Mouse (Mus musculus): ENCODE results near the gene Glcci1.

DNA sequence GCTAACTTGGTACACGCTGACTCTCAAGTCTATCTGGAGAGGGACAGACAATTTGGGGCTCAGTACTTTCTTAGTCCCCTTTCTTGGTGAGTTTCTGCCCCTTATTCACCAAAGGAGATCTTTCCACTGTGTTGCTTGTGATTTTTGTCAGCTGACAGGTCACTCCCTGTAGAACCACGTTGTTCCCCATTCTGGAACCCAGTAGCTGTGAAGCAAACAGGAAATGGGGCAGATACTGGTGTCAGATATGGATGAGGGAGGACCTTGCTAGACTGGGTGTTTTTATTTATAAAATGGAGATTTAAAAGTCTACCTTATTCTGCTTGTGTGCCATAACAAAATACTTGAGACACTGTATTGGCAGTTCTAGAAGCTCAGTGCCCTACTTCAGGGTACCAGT, 108.0 kb downstream of the Glcci1 start:
- TF ChIP-seq CTCF (IDR thresholded peaks at IDR 0.05; ENCODE audit: borderline replicate concordance, extremely low read depth, insufficient read depth, insufficient read length), result no peak
- no peak for TF ChIP-seq POLR2A (IDR thresholded peaks at IDR 0.05; ENCODE audit: borderline replicate concordance, extremely low read depth, insufficient read depth, insufficient read length, poor library complexity, severe bottlenecking)

Measured in brain, embryonic 14.5 days (tissue).